Mouse (Mus musculus) liver, postnatal 0 days (tissue): ENCODE results near the gene Zscan20. TPM values are rescaled to one million over a fixed set of nuclear protein-coding genes. Genes with fewer than 3 reads are reported as not detected.

Experiments
- ATAC-seq: fragments of 200-750 bp; cut with Nextera tagmentation; 2 replicates; pipeline ENCODE4 v1.8.0; 2017; ENCODE audit warnings: mild to moderate bottlenecking, moderate library complexity
- DNase-seq: peaks from one replicate; pipeline ENCODE4 v3.0.0-alpha.2; 2016
- H3K27ac ChIP-seq: fragments of 300-500 bp; sonication (generic); 2 replicates; pipeline ENCODE4 v1.5.1; 2014; ENCODE audit warnings: antibody characterized with exemption, moderate library complexity, mild to moderate bottlenecking, low read depth
- H3K27me3 ChIP-seq: fragments of 300-500 bp; sonication (generic); 2 replicates; pipeline ENCODE4 v1.6.1; 2014; ENCODE audit warnings: low read length, control low read depth, mixed read lengths; ENCODE audit not compliant: insufficient read depth
- H3K36me3 ChIP-seq: fragments of 300-500 bp; sonication (generic); replicated peaks from 2 replicates; pipeline ENCODE4 v1.6.1; 2014; ENCODE audit warnings: mild to moderate bottlenecking, control low read depth, low read length, moderate library complexity, mixed read lengths; ENCODE audit not compliant: insufficient read depth
- H3K4me1 ChIP-seq: fragments of 300-500 bp; sonication (generic); 2 replicates; pipeline ENCODE4 v1.6.1; 2014; ENCODE audit warnings: antibody characterized with exemption, mild to moderate bottlenecking, control low read depth; ENCODE audit not compliant: insufficient read depth
- H3K4me2 ChIP-seq: fragments of 300-500 bp; sonication (generic); 2 replicates; pipeline ENCODE4 v1.6.1; 2014; ENCODE audit warnings: low read depth, mild to moderate bottlenecking, low read length, moderate library complexity, mixed read lengths
- H3K4me3 ChIP-seq: fragments of 300-500 bp; sonication (generic); 2 replicates; pipeline ENCODE4 v1.5.1; 2014; ENCODE audit warnings: low read depth, low read length
- H3K9ac ChIP-seq: fragments of 300-500 bp; sonication (generic); replicated peaks from 2 replicates; pipeline ENCODE4 v1.6.1; 2014; ENCODE audit warnings: mild to moderate bottlenecking, moderate library complexity
- H3K9me3 ChIP-seq: fragments of 300-500 bp; sonication (generic); 2 replicates; pipeline ENCODE4 v1.6.1; 2016; ENCODE audit warnings: mild to moderate bottlenecking, control low read depth, low read length, mixed read lengths
- CTCF ChIP-seq: sonication (generic); IDR thresholded peaks from 2 replicates; pipeline ENCODE4 v1.5.1; 2016; ENCODE audit warnings: antibody characterized with exemption, low read depth
- EP300 ChIP-seq: IDR thresholded peaks from 2 replicates; pipeline ENCODE4 v1.6.1; 2016; ENCODE audit warnings: antibody characterized with exemption, low read depth, mild to moderate bottlenecking
- WGBS: fragments of 180-500 bp; shearing (Covaris S2); extraction: QIAGEN DNeasy Blood & Tissue Kit; methylation state at CpG from one replicate; pipeline ENCODE4 v1.1.7; 2014; ENCODE audit not compliant: insufficient replicate concordance; 5-methylcytosine and 5-hydroxymethylcytosine counted together
- polyA plus RNA-seq: library from polyadenylated mRNA; unstranded; fragments of >200 nt; fragmentation: Nextera tagmentation; extraction: Ambion mirVana; gene quantifications from 2 replicates; pipeline ENCODE4 v1.2.1, GENCODE M21; 2015

The Zscan20 gene
- polyA plus RNA-seq: 0.46 and 0.58 TPM in 2 replicates

DNA sequence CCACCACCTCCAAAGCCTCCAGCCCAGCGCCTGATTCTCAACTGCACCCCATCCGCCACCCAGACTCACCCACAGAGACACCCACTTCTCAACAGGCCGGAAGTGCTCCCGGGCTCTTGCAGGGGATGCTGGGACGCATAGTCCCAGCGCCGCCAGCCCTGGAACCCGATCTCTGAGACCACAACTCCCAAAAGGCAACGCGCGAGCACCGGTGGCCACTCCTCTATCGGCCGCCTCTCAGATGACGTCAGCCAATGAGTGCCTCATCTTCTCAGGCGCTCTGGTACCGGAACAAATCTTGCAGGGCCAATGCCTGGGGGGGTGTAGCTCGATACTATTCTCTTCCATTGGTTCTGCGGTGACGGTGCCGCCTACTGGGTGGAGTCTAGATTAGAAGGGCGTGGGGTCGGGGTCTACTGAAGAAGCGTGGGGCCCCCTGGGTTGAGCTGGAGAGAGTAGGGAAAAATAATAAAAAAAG lies at the start of gene Zscan20:
Gene Zscan20, minus strand, starts transcription at position 174 of the 478 bp plus-strand sequence.
- H3K27ac ChIP-seq: peak within 1 kb of the TSS; percentile 62
- H3K9me3 ChIP-seq: no peaks in the 10 kb centered on the region
- peak within 1 kb of the TSS; percentile 92 for H3K4me2 ChIP-seq
- H3K4me3 ChIP-seq: peak within 1 kb of the TSS; percentile 70
- peak; percentile 98 for ATAC-seq
- peaks cover 15% of the 10 kb centered on the region for H3K4me1 ChIP-seq
- WGBS: under 1% methylated on average over 22 of the region's 24 CpGs
- peak within 1 kb of the TSS; percentile 53 for H3K9ac ChIP-seq
- no peaks in the 10 kb centered on the region for H3K27me3 ChIP-seq
- no peaks in the 10 kb centered on the region for H3K36me3 ChIP-seq
- peak; percentile 95 for DNase-seq
- TF ChIP-seq CTCF: peak; percentile 36
- no peak; the same call in 1 of the 2 replicates for TF ChIP-seq EP300

DNA sequence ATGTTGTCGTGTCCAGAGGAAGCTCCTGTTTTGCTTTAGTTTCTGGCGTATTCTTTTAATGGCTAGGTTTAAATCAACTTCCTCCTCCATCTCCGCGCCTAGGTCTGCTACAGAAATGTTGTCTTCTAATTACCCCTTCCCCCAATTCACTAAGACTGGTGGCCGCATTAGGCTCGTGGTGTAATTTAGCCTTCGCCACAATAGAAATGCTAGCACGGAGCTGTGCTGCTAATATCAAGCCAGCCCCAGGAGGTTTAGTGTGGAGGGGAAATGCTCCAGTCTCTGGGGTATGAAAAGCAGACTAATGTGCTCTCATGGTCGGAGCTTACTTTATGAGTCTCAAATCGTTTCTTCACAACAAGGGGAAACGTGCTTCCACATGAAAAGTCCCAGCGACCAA lies 45.5 kb upstream of the Zscan20 start:
- Histone ChIP-seq H3K27me3 (no peaks in the 10 kb centered on the region), H3K27ac (peak overlapping the region; percentile 64; the same call in 1 of the 2 replicates), H3K9ac (peak overlapping the region; percentile 73), H3K4me3 (peak overlapping the region; percentile 71), H3K9me3 (no peaks in the 10 kb centered on the region), H3K4me2 (peak overlapping the region; percentile 99), H3K36me3 (no peaks in the 10 kb centered on the region), H3K4me1 (peaks cover 14% of the 10 kb centered on the region)
- TF ChIP-seq EP300: no peak
- no peak for TF ChIP-seq CTCF
- DNase-seq (no peak), ATAC-seq (no peak)
- WGBS: 8% methylated on average over 12 of the region's 12 CpGs

GRCm38 (mm10) chr4:128654505-128655381 lies 44.8 kb upstream of the Zscan20 start, which contains the start of gene Phc2:
Gene Phc2, plus strand, starts transcription at chr4:128654702.
- Histone ChIP-seq H3K9ac (peak within 1 kb of the TSS; percentile 73), H3K4me3 (peak within 1 kb of the TSS; percentile 71), H3K4me1 (peaks cover 14% of the 10 kb centered on the region), H3K27ac (peak within 1 kb of the TSS; percentile 64), H3K4me2 (peak within 1 kb of the TSS; percentile 99), H3K9me3 (no peaks in the 10 kb centered on the region), H3K36me3 (no peaks in the 10 kb centered on the region), H3K27me3 (no peaks in the 10 kb centered on the region)
- peak; percentile 100 for ATAC-seq
- under 1% methylated on average over 64 of the region's 85 CpGs for WGBS
- DNase-seq: peak; percentile 93
- peak; percentile 57 for TF ChIP-seq CTCF
- TF ChIP-seq EP300: no peak

DNA sequence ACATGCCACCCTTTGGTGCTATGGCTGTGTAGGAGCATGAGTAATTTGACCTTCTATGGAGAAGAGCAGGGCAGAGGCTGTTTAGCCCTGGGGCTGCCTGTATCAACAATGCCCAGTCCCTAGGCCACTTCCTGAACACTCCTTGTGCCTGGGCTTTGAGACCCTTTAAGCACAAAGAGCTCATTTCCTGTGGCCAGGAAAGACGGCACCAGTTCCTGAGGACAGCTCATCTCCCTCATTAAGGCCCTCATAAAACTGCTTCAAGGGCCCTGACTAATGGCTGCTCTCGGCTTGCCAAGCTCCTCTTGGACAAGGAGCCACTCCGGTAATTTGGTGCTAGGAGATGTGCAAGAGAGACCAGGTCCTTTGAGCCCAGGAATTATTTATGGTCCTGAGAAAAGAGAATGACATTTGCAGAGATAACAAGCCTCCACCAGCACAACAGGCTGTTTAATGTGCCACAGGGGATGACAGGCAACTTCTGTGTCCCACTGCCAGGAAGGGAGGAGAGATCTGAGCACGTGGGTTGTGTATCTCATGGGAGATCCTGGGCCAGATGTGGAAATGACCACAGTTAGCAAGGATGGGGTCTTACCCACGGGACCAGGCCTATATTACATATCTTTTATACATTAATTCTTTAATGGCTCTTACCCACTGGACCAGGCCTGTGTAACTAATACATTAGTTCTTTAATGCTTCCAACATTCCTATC lies 42.8 kb upstream of the Zscan20 start:
- TF ChIP-seq CTCF (no peak), EP300 (no peak)
- ATAC-seq (no peak), DNase-seq (no peak)
- Histone ChIP-seq H3K9ac (no peak overlapping the region), H3K9me3 (no peaks in the 10 kb centered on the region), H3K27me3 (no peaks in the 10 kb centered on the region), H3K36me3 (no peaks in the 10 kb centered on the region), H3K4me2 (no peak overlapping the region), H3K4me1 (peaks cover 21% of the 10 kb centered on the region), H3K27ac (no peak overlapping the region), H3K4me3 (no peak overlapping the region)
- 46% methylated on average over 5 of the region's 5 CpGs for WGBS

- no peak for ATAC-seq
Measured at GRCm38 (mm10) chr4:128651530-128651929, 41.6 kb upstream of the Zscan20 start.

More at GRCm38 (mm10) chr4:128651530-128651929, 41.6 kb upstream of the Zscan20 start:
- Histone ChIP-seq H3K27ac (no peak overlapping the region), H3K4me2 (no peak overlapping the region), H3K4me1 (peaks cover 21% of the 10 kb centered on the region), H3K27me3 (no peaks in the 10 kb centered on the region), H3K9ac (no peak overlapping the region), H3K36me3 (no peaks in the 10 kb centered on the region), H3K4me3 (no peak overlapping the region), H3K9me3 (no peaks in the 10 kb centered on the region)
- TF ChIP-seq EP300 (no peak), CTCF (no peak)
- no peak for DNase-seq
- WGBS: 69% methylated on average over 3 of the region's 3 CpGs
